Mouse (Mus musculus) Patski (cell line): ENCODE data around the gene Smad1. TPM values are rescaled to one million over a fixed set of nuclear protein-coding genes. Genes with fewer than 3 reads are reported as not detected.
"Not testable (repeated sequence)": the region's sequence is repeated elsewhere in the genome, so short reads cannot be mapped to it uniquely, and the experiment has no call there.

Experiments used
- ATAC-seq: fragments of 100-300 bp; one replicate; pipeline ENCODE4 v1.8.0; 2021
- CTCF ChIA-PET: fragments of 350-600 bp; sonication (Branson Sonifier 250); formaldehyde crosslinking; loops from one replicate; lab custom pipeline; 2022; ENCODE audit warnings: inconsistent platforms; lab: Charles Lee
- POLR2A ChIA-PET: fragments of 350-600 bp; sonication (Branson Sonifier 250); formaldehyde crosslinking; loops from one replicate; lab custom pipeline; 2022; ENCODE audit warnings: antibody characterized with exemption, inconsistent platforms; lab: Charles Lee
- DNase-seq: peaks from one replicate; pipeline ENCODE4 v3.0.0-alpha.2; 2011; ENCODE audit warnings: low read depth, low spot score
- H3K27me3 ChIP-seq: fragments of 371-371 bp; one replicate; pipeline ENCODE4 v1.5.1; 2021
- CTCF ChIP-seq: fragments of 100-300 bp; IDR thresholded peaks from one replicate; pipeline ENCODE4 v1.5.1; 2021
- in situ Hi-C: fragments of 300-500 bp; cut with MboI; formaldehyde crosslinking; loops from 3 replicates; pipeline ENCODE4 v1.11.1; 2018; ENCODE audit warnings: low pct_unique_long_range_greater_than_20kb, mixed read lengths
- polyA plus RNA-seq: library from polyadenylated mRNA; unstranded; gene quantifications from one replicate; pipeline ENCODE4 v1.2.3, GENCODE M21; 2021

Smad1 gene
- 31.5 TPM for polyA plus RNA-seq

DNA sequence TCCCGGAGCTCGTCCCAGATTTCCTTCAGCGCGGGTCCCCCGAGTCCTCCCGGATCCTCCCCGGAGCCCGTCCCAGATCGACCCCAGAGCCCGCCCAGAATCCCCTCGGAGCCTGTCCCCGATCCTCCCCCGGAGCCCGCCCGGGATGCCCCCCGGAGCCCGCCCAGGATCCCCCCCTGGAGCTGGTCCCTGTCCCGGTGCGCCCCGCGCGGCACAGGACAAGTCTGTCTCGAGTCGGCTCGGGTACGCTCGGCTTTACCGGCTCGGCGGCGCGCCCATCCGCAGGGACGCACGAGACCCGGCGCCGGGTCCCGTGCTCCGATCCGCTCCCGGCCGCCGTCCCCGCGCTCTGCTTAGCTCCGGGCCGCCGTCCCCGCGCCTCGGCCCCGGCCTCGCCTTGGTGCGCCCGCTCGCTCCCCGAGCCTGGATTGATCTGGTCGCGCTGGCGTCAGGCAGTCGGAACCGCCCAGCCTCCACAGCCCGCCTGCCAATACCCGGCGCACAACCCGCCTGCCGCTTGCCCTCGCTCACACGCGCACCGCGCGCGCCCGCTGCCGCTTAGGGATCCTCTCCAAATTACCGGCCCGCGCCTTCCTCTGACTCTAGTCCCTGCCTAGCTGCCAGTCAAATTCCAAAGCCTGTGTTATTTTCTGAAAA, at the start of gene Smad1:
Smad1 (minus strand) TSS at position 525 of the 657 bp plus-strand sequence.
- ChIA-PET POLR2A (no interaction called here), CTCF (no interaction called here)
- TF ChIP-seq CTCF = no peak
- in situ Hi-C loops = loop anchor here (10.0 kb wide), 1 partner anchor 186 kb away; no protein-coding TSS in a partner anchor
- no peaks in the 10 kb centered on the region for H3K27me3 ChIP-seq
- DNase-seq (no peak), ATAC-seq (peak; percentile 79)

DNA sequence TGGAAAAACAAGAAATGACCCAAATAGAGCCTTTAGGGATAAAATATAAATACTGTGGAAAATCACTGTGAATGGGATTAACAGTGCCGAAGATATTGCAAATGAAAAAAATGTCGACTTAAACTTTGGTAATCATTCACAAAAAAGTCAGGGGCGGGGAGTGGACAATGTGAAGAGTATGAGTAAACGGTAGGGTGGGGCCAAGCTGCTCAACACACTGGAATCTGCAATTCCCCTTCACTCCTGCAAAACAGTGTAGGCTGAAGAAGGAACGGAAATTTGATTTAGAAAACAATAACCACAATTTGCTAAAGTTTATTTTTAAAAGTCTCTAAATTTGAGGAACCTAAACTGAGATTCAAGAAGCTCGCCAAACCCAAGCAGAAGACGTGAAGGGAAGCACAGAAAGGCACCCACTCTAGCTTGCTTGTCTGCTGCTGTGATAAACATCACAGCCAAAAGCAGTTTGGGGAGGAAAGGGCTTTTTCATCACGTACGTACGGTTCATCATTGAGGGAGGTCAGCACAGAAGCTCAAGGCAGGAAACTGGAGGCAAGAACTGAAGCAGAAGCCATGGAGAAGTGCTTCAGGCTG, 48.0 kb upstream of the Smad1 start:
- POLR2A ChIA-PET = no interaction called here
- DNase-seq (no peak), ATAC-seq (no peak)
- CTCF ChIA-PET = no interaction called here
- TF ChIP-seq CTCF = no peak
- in situ Hi-C loops = no loop called here
- H3K27me3 ChIP-seq = no peaks in the 10 kb centered on the region

DNA sequence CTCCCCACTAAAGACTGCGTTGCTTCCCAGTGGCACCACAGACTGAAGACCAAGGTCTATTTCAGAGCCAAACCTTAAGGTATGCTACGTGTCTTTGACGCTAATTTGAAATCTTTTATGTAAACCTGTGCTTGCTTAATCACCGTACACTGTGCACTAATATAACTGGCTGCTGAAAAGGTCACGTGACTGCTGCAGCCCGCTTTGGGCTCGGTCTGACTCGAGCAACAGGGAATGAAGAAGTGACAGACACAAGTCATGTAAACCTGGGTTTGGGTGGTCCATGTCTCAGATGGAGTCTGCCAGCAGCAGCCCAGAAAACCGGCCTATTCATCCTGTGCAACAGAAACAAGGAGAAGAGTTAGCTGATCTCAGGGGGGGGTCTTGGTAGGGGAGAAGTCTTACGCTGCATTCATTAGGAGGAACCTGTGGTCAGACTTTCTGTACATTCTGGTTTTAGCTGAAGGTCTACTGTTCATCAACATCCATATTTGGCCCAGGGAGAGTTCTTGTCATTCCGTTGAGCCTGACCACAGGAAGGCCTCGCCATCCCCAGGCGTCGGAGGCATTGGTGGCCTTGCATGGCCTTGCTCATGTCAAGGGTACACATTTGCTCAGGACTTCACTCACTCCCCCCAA, 44.3 kb upstream of the Smad1 start:
- CTCF ChIA-PET = no interaction called here
- in situ Hi-C loops = no loop called here
- peaks cover 3% of the 10 kb centered on the region for H3K27me3 ChIP-seq
- no peak for TF ChIP-seq CTCF
- no peak for ATAC-seq
- DNase-seq = no peak
- POLR2A ChIA-PET = no interaction called here

DNA sequence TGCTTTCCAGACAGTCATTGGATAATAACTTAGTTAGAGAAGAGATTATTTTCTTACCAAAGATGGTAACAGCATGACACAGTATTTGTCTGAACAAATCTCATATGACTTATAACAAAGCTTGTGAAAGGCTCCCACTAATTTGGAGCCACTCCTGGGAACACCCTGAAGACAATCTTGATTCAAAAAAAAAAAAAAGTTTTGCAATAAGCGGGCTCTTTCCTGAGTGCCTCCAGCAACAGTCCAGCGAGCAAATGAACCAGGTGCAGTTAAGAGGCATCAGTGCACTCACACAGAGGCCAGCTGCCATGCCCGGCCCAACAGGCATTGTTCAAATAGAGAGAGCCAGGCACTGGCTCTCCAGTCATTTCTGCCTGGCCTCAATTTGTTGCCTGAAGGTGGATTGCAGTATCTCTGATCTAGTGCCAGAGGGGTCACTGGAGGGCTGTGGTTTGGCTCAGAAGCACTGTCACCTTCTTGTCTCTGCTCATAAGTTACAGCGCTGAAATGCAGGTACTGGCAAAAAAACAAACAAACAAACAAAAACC, 34.7 kb upstream of the Smad1 start:
- no peak for ATAC-seq

DNA sequence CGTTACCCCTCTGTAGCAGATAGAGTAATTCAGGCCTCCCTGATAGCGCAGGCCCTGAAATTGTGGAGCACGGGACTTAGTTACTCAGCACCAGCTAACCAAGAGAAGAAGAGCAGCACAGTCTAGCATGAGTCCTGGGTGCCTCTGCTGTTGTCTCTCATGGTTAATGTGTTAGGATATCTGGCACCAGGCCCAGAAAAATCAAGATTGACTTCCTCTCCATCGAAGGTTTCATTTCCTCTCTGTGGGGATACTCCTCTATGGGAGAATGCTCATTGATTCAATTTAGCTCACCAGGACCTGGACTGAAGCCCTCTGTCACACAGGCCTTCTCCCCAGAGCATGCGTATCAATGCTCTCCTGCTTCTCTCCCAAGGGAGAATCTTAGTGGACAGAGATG, 15.6 kb upstream of the Smad1 start:
- ATAC-seq = no peak
- TF ChIP-seq CTCF = no peak
- DNase-seq = no peak
- POLR2A ChIA-PET = interaction anchor here (0.5 kb wide), 1 partner anchor 9 kb away, joined by 6 read pairs; no protein-coding TSS in a partner anchor
- peaks cover 3% of the 10 kb centered on the region for H3K27me3 ChIP-seq
- in situ Hi-C loops = no loop called here
- CTCF ChIA-PET = no interaction called here

More for the DNA sequence above, 34.7 kb upstream of the Smad1 start:
- in situ Hi-C loops = no loop called here
- no peak for TF ChIP-seq CTCF
- POLR2A ChIA-PET = no interaction called here
- no peak for DNase-seq
- CTCF ChIA-PET = interaction anchor here (0.6 kb wide), 1 partner anchor 73 kb away, joined by 3 read pairs; no protein-coding TSS in a partner anchor
- H3K27me3 ChIP-seq = peaks cover 3% of the 10 kb centered on the region

DNA sequence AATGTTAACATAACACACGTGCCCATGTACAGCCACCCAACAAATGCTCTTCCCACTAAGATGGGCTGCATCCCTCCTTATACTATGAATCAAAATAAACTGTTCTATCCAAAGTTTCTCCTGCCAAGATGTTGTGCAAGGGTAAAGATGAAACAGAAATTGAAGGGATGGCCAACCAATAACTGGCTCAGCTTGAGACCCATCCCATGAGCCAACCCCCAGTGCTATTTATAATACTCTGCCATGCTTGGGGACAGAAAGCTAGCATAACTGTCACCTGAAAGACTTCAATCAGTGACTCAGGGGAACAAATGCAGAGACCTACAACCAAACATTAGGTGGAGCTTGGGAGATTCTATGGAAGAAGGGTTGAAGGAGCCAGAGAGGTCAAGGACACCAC, 11.2 kb upstream of the Smad1 start:
- ChIA-PET POLR2A (no interaction called here), CTCF (no interaction called here)
- DNase-seq (no peak), ATAC-seq (no peak)
- H3K27me3 ChIP-seq = no peaks in the 10 kb centered on the region
- TF ChIP-seq CTCF = no peak
- in situ Hi-C loops = no loop called here

DNA sequence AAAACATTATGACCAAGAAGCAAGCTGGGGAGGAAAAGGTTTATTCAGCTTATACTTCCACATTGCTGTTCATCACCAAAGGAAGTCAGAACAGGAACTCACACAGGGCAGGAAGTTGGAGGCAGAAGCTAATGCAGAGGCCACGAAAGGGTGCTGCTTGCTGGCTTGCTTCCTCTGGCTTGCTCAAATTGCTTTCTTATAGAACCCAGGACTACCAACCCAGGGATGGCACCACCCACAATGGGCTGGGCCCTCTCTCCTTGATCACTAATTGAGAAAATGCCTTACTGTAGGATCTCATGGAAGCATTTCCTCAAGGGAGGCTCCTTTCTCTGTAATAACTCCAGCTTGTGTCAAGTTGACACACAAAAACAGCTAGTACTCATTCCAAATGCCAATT, 8.0 kb upstream of the Smad1 start:
- H3K27me3 ChIP-seq, CTCF ChIA-PET, ATAC-seq, POLR2A ChIA-PET, in situ Hi-C loops, DNase-seq: not testable (repeated sequence)

DNA sequence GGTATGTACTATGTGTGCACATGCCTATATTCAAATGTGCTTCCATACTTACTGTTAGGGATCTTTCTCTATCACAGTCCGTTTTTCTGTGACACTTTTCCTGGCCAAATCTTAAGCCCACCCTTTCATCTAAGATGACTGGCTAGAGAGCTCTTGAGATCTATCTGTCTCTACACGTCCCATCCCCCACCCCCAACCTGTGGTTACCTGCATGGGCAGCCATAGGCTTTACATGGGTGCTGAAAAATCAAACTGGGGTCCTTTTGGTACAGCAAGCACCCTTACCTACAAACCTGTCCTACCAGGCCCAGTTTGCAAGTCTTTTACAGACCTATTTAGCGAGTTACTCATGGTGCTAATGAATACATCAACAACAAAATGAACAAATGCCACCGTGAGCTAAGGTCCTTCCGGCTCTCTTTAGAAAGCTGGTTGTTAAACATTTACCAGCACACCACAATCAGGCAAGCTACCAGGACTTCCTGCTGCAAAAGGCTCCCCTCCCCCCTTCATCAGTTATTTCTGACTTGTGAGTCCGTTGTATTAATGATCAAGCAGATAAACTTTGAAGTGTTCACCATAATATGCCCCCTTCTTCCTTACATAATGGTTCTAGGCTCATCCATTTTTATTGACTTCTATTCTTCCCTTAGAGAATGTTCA, 5.7 kb upstream of the Smad1 start:
- no peak for TF ChIP-seq CTCF
- ATAC-seq (no peak), DNase-seq (no peak)
- ChIA-PET CTCF (no interaction called here), POLR2A (interaction anchor here (1.1 kb wide), 1 partner anchor 897 kb away, joined by 7 read pairs; no protein-coding TSS in a partner anchor)
- H3K27me3 ChIP-seq = no peaks in the 10 kb centered on the region
- in situ Hi-C loops = no loop called here

DNA sequence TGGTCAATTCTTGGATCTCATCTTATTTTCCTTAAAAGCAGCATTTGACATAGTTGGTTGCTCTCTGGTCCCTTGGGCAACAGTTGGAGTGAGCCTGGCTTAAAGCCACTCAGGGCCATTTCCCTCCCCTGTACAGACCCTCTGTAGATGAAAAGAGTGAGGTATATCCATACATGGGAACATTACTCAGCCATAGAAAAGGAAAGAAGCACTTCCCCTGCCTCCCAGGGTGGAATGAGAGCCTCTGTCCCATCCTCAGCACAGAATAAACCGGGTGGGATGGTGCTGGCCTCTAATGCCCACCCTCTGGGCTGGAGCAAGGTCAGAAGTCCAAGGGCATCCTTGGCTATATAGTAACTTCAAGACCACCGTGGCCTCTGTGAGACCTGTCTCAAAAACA, 1.4 kb upstream of the Smad1 start:
- TF ChIP-seq CTCF = no peak
- in situ Hi-C loops = no loop called here
- ATAC-seq (no peak), DNase-seq (no peak)
- ChIA-PET CTCF (no interaction called here), POLR2A (interaction anchor here (0.6 kb wide), 1 partner anchor 128 kb away, joined by 3 read pairs; no protein-coding TSS in a partner anchor)
- H3K27me3 ChIP-seq = no peaks in the 10 kb centered on the region

DNA sequence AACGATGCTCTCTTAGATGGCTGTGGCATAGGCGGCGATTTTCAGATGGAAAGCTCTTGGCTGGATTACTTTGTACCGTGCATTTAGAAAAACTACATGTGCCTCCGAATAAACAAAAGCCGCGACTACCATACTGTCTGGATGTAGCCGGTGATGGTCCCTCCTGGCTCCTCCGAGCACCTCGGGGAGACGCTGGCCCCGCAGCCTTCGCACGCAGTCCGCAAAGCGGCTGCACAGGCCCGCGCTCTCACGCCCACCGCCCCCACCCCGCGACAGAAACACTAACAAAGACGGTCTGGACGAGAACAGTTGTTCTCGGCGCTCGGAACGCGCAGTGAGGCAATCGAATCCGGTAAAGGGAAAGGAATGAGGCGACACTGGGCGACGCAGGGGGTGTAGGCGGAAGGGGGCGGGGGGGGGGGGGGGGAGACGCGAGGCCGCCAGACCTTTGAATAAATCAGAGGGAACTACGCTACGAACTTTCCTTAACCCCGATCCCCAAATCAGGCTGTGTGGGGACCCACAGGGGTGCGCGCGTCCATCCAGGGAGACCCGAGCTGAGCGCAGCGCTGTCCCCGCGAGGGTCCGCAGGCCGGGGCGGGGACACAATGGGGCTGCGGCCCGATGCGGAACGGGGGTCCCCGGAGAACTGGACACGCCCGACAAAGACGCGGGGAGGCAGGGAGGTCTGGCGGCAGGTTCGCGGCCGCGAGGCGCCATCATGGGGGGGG, 902 bp downstream of the Smad1 start:
- TF ChIP-seq CTCF = no peak
- ChIA-PET POLR2A (no interaction called here), CTCF (no interaction called here)
- ATAC-seq (peak; percentile 38), DNase-seq (no peak)
- no peaks in the 10 kb centered on the region for H3K27me3 ChIP-seq
- in situ Hi-C loops = loop anchor here (10.0 kb wide), 1 partner anchor 186 kb away; no protein-coding TSS in a partner anchor
